Mouse (Mus musculus) cortical plate, adult 2 months (tissue): ENCODE data around the gene Nrg4.
"Not testable (repeated sequence)": the region's sequence is repeated elsewhere in the genome, so short reads cannot be mapped to it uniquely, and the experiment has no call there.

Experiments
- CTCF ChIP-seq: fragments of 200-500 bp; IDR thresholded peaks from 2 replicates; pipeline ENCODE4 v1.5.1; 2011; ENCODE audit warnings: mild to moderate bottlenecking, control low read depth, low read length; ENCODE audit not compliant: insufficient read depth; ENCODE audit errors: extremely low read depth
- POLR2A ChIP-seq: fragments of 200-500 bp; IDR thresholded peaks from 2 replicates; pipeline ENCODE4 v1.6.1; 2011; ENCODE audit warnings: mild to moderate bottlenecking, low read length, control low read depth; ENCODE audit not compliant: insufficient read depth; ENCODE audit errors: extremely low read depth

DNA sequence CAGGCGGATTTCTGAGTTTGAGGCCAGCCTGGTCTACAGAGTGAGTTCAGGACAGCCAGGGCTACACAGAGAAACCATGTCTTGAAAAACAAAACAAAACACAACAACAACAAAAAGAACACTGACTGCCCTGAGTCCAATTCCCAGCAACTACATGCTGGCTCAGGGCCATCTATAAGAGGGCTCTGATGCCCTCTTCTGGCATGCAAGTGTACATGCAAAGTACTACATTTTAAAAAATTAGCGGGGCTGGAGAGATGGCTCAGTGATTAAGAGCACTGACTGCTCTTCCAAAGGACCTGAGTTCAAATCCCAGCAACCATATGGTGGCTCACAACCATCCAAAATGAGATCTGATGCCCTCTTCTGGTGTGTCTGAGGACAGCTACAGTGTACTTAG is 74.5 kb downstream of the Nrg4 start:
- TF ChIP-seq CTCF, POLR2A: not testable (repeated sequence)
